Mouse (Mus musculus) embryonic facial prominence, embryonic 14.5 days (tissue): ENCODE measurements at regions not wholly inside any gene's neighbourhood (a gene's known extent, or its start where the extent isn't known, plus 50 kb on each side); places are given as distances from the start of the nearest gene placed in this dataset.

Experiments used
- ATAC-seq: fragments of 200-750 bp; cut with Nextera tagmentation; 2 replicates; pipeline ENCODE4 v1.8.0; 2017; ENCODE audit warnings: low read depth, moderate number of reproducible peaks, moderate TSS enrichment
- DNase-seq: peaks from one replicate; pipeline ENCODE4 v3.0.0-alpha.2; 2015; ENCODE audit warnings: low spot score
- H3K27ac ChIP-seq: fragments of 300-500 bp; sonication (generic); replicated peaks from 2 replicates; pipeline ENCODE4 v1.5.1; 2014; ENCODE audit warnings: low read depth, mild to moderate bottlenecking, low read length, moderate library complexity
- H3K27me3 ChIP-seq: fragments of 300-500 bp; sonication (generic); replicated peaks from 2 replicates; pipeline ENCODE4 v1.6.1; 2014; ENCODE audit warnings: low read length; ENCODE audit not compliant: control insufficient read depth, insufficient read depth
- H3K36me3 ChIP-seq: fragments of 300-500 bp; sonication (generic); 2 replicates; pipeline ENCODE4 v1.6.1; 2014; ENCODE audit warnings: low read length, mixed read lengths; ENCODE audit not compliant: control insufficient read depth, insufficient read depth
- H3K4me1 ChIP-seq: fragments of 300-500 bp; sonication (generic); 2 replicates; pipeline ENCODE4 v1.6.1; 2014; ENCODE audit warnings: antibody characterized with exemption, low read length; ENCODE audit not compliant: control insufficient read depth, insufficient read depth
- H3K4me2 ChIP-seq: fragments of 300-500 bp; sonication (generic); 2 replicates; pipeline ENCODE4 v1.6.1; 2014; ENCODE audit warnings: low read depth, mild to moderate bottlenecking, low read length, moderate library complexity, mixed read lengths
- H3K4me3 ChIP-seq: fragments of 300-500 bp; sonication (generic); 2 replicates; pipeline ENCODE4 v1.5.1; 2014; ENCODE audit warnings: low read depth, mild to moderate bottlenecking, low read length
- H3K9ac ChIP-seq: fragments of 300-500 bp; sonication (generic); 2 replicates; pipeline ENCODE4 v1.6.1; 2014; ENCODE audit warnings: low read depth, mild to moderate bottlenecking, low read length, moderate library complexity, mixed read lengths
- H3K9me3 ChIP-seq: fragments of 300-500 bp; sonication (generic); 2 replicates; pipeline ENCODE4 v1.6.1; 2016; ENCODE audit warnings: low read length; ENCODE audit not compliant: control insufficient read depth
- WGBS: fragments of 180-500 bp; shearing (Covaris S2); extraction: QIAGEN DNeasy Blood & Tissue Kit; methylation state at CpG from one replicate; pipeline ENCODE4 v1.1.7; 2014; 5-methylcytosine and 5-hydroxymethylcytosine counted together

- H3K4me1 ChIP-seq, result no peaks in the 10 kb centered on the region
- no peak overlapping the region for H3K4me2 ChIP-seq
- no peak overlapping the region for H3K4me3 ChIP-seq
- H3K27me3 ChIP-seq, result no peaks in the 10 kb centered on the region
- DNase-seq (peak; percentile 14), ATAC-seq (no peak)
- no peaks in the 10 kb centered on the region for H3K36me3 ChIP-seq
- H3K27ac ChIP-seq, result no peak overlapping the region
- WGBS, result 56% methylated on average over 3 of the region's 3 CpGs
- H3K9me3 ChIP-seq, result no peaks in the 10 kb centered on the region
- no peak overlapping the region for H3K9ac ChIP-seq
Measured at GRCm38 (mm10) chr16:57823329-57823728, 68.8 kb upstream of the Col8a1 start.

DNA sequence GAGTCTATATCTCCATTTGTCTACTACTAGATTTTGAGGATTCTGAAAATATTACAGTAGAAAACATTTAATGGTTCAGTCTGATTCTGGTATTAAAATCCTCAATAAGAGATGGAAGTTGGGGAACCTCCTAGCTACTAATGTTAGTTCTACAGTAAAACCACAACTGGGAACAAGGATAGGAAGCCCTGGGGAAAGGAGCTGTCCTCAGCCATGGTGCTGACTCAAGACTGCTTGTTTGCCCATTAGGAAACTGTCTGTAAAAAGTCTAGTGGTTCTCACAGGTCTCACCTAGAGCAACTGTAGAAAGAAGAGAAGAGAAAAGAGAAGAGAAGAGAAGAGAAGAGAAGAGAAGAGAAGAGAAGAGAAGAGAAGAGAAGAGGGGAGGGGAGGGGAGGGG lies 90.9 kb upstream of the Col8a1 start:
- Histone ChIP-seq H3K4me2 (no peak overlapping the region), H3K4me3 (no peak overlapping the region), H3K4me1 (no peaks in the 10 kb centered on the region), H3K9me3 (no peaks in the 10 kb centered on the region), H3K36me3 (no peaks in the 10 kb centered on the region), H3K9ac (no peak overlapping the region), H3K27ac (no peak overlapping the region), H3K27me3 (no peaks in the 10 kb centered on the region)
- peak; percentile 68 for DNase-seq
- no peak for ATAC-seq

DNA sequence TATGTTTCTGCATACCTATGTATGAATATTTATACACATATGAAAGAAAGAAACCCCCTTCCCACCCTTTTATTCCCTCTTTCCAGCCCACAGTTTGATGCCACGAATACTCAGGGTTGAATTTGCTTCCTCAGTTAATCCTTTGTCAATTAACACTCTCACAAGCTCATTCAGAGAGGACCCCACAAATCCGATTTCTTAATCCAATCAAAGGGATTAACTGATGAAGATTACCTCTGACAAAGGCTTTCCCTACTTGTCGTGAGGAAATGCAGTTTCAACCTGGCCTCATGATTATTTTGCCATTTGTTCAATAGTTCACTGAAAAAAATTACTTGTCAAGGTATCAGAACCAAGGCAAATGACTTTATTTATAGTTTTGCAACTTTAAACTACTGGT lies 91.8 kb upstream of the Col8a1 start:
- Histone ChIP-seq H3K9me3 (no peaks in the 10 kb centered on the region), H3K4me2 (no peak overlapping the region), H3K36me3 (no peaks in the 10 kb centered on the region), H3K4me1 (no peaks in the 10 kb centered on the region), H3K27me3 (no peaks in the 10 kb centered on the region), H3K9ac (no peak overlapping the region), H3K27ac (no peak overlapping the region), H3K4me3 (no peak overlapping the region)
- WGBS, result 32% methylated on average over 3 of the region's 3 CpGs
- no peak for DNase-seq
- ATAC-seq, result no peak

DNA sequence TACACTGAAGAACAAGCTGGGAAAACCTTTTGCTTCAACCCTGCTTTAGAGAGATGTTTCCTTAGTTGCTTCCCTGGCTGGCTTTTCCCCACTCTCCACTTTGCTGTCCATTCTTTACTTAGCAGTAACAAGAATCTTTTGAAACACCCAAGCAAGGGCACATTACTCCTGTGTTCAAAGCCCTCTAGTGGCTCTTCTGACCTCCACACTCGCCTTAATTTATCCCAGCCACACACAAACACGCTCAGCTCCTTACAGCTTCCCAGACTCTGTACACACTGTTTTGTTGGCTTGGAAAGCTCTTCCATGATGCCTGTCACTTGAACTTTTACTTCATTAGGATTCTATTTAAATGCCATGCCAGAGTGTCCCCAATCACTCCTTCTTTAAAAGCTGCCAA lies 97.3 kb upstream of the Col8a1 start:
- 48% methylated on average over 2 of the region's 2 CpGs for WGBS

DNA sequence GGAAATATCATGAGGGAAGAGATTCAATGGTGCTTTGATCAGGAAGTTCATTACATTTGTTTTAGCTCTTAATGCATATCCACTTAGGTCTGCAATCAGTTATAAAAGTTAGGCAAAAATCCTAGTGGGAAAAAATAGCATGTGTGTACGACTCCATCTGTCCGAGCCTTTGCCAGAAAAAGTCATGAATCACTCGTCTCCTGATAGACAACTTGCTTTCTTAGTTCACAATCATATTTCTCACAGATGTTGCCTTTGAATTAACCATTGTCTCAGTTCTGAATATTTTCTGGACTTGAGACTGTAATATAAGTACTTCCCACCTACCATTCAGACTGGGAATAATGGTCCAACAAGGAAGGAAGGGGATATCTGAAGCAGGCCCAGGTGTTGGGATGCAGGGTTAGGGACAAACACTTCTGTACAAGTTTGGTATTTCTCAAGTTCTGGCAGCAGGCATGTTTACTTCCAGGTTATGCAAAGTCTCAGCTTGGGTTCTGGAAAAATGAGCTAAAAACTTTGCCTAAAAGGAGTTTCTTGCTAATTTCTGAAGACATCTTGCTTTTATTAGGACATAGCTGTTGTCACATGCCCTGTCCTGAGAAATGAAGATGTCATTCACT lies 98.4 kb upstream of the Col8a1 start:
- Histone ChIP-seq H3K9me3 (no peaks in the 10 kb centered on the region), H3K4me2 (no peak overlapping the region), H3K36me3 (no peaks in the 10 kb centered on the region), H3K27ac (no peak overlapping the region), H3K27me3 (no peaks in the 10 kb centered on the region), H3K4me1 (peaks cover 4% of the 10 kb centered on the region; the same call in 1 of the 2 replicates), H3K4me3 (no peak overlapping the region), H3K9ac (no peak overlapping the region)
- WGBS, result 53% methylated on average over 3 of the region's 3 CpGs
- DNase-seq, result peak; percentile 55
- ATAC-seq, result no peak

More for the DNA sequence above, 97.3 kb upstream of the Col8a1 start:
- Histone ChIP-seq H3K4me2 (no peak overlapping the region), H3K4me3 (no peak overlapping the region), H3K4me1 (no peaks in the 10 kb centered on the region), H3K36me3 (no peaks in the 10 kb centered on the region), H3K9me3 (no peaks in the 10 kb centered on the region), H3K27me3 (no peaks in the 10 kb centered on the region), H3K9ac (no peak overlapping the region), H3K27ac (no peak overlapping the region)
- DNase-seq (no peak), ATAC-seq (no peak)

DNA sequence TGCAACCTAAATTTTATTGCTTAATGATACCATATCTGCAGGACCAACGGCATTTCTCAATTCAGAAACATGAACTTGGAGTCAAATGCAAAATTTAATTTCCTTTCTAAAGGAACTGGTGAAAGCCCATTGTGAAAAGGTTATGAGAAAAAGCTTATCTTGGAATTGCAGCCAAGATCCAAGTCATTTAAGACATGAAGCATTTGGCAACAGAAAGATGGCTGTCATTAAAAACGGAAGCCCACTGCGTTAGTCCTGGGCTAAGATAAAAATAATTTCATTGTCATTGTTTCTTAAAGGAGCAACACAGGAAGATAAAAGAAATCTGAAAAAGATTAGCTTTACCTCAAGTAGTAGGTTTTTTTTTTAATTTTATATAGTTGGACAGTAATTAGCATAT lies 99.2 kb upstream of the Col8a1 start:
- H3K9ac ChIP-seq, result no peak overlapping the region
- 75% methylated on average over 3 of the region's 3 CpGs for WGBS
- peaks cover 10% of the 10 kb centered on the region; the same call in 1 of the 2 replicates for H3K4me1 ChIP-seq
- no peaks in the 10 kb centered on the region for H3K9me3 ChIP-seq
- H3K4me3 ChIP-seq, result no peak overlapping the region
- H3K4me2 ChIP-seq, result no peak overlapping the region
- ATAC-seq (no peak), DNase-seq (no peak)
- no peaks in the 10 kb centered on the region for H3K27me3 ChIP-seq
- H3K27ac ChIP-seq, result no peak overlapping the region
- no peaks in the 10 kb centered on the region for H3K36me3 ChIP-seq

DNA sequence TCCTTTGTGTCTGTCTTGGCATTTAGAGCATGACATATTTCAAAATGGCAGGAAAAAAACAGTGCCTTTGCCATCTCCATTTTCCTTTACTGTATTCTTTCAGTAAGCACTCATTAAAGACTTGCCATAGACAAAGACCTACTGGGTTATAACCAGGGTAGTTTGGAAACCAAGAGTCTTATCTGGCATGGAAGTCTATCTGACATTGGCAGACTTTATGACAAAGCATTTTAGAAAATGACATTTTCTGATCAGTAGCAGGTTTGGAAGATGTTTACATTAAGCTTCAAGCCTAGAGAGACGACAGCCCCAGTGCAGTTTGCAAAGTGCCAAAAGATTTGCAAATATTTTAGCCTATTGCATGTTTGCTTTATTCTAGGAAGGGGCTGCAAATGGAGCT lies 102.5 kb upstream of the Col8a1 start:
- H3K4me3 ChIP-seq, result no peak overlapping the region
- no peak for DNase-seq
- H3K9ac ChIP-seq, result no peak overlapping the region
- H3K4me2 ChIP-seq, result no peak overlapping the region
- H3K27ac ChIP-seq, result no peak overlapping the region
- H3K9me3 ChIP-seq, result no peaks in the 10 kb centered on the region
- WGBS, result 14% methylated on average over 1 of the region's 1 CpGs
- H3K4me1 ChIP-seq, result peaks cover 10% of the 10 kb centered on the region; the same call in 1 of the 2 replicates
- no peaks in the 10 kb centered on the region for H3K27me3 ChIP-seq
- no peaks in the 10 kb centered on the region for H3K36me3 ChIP-seq
- ATAC-seq, result no peak

GRCm38 (mm10) chr16:57858151-57858764 lies 103.7 kb upstream of the Col8a1 start:
- no peak for DNase-seq
- 0 out of 2 replicates have a peak overlapping the region, but pooled peaks have one; percentile 6 for H3K27ac ChIP-seq
- H3K4me2 ChIP-seq, result no peak overlapping the region
- WGBS, result 7% methylated on average over 2 of the region's 2 CpGs
- ATAC-seq, result no peak
- no peaks in the 10 kb centered on the region for H3K36me3 ChIP-seq
- H3K9ac ChIP-seq, result no peak overlapping the region
- no peaks in the 10 kb centered on the region for H3K27me3 ChIP-seq
- H3K9me3 ChIP-seq, result no peaks in the 10 kb centered on the region
- peaks cover 10% of the 10 kb centered on the region; the same call in 1 of the 2 replicates for H3K4me1 ChIP-seq
- no peak overlapping the region for H3K4me3 ChIP-seq

DNA sequence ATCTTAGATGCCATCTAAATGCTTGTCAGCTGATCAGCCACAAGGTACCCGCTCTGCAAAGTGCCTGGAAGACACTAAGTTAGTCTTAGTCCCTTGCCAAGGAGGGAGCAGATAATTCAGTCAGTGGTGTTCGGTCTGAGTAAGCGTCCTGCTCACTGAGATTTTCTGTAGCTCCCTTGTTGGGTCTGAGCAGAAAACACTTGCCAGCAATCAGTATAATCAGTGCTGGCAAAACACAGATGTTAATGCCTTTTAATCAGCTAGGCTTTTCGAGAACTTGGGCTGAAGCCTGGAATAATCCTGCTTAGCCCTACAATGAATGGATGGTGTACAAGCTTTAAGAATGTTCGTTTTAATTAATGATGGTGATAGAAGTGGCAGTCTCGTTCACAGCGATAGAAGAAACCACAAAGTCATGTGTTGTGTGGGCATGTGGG lies 104.2 kb upstream of the Col8a1 start:
- no peak overlapping the region for H3K9ac ChIP-seq

More for the DNA sequence above, 104.2 kb upstream of the Col8a1 start:
- WGBS, result 11% methylated on average over 7 of the region's 7 CpGs
- H3K4me2 ChIP-seq, result no peak overlapping the region
- no peak overlapping the region for H3K4me3 ChIP-seq
- H3K9me3 ChIP-seq, result no peaks in the 10 kb centered on the region
- no peaks in the 10 kb centered on the region for H3K36me3 ChIP-seq
- DNase-seq (peak; percentile 38), ATAC-seq (peak; percentile 60; the same call in 1 of the 2 replicates)
- no peaks in the 10 kb centered on the region for H3K27me3 ChIP-seq
- no peak overlapping the region for H3K27ac ChIP-seq
- H3K4me1 ChIP-seq, result peaks cover 10% of the 10 kb centered on the region; the same call in 1 of the 2 replicates
